Mouse (Mus musculus): ENCODE results near the gene Calhm2.
"Not testable (repeated sequence)": the region's sequence is repeated elsewhere in the genome, so short reads cannot be mapped to it uniquely, and the experiment has no call there.

The Calhm2 gene

GRCm38 (mm10) chr19:47151332-47152061, 13.4 kb upstream of the Calhm2 start:
- DNase-seq (ENCODE audit: low spot score) = no peak

- no peak for DNase-seq (ENCODE audit: low spot score)
Observed at GRCm38 (mm10) chr19:47149854-47150253, 11.8 kb upstream of the Calhm2 start.

GRCm38 (mm10) chr19:47148267-47148847, 10.3 kb upstream of the Calhm2 start:
- DNase-seq (ENCODE audit: low spot score) = no peak

DNA sequence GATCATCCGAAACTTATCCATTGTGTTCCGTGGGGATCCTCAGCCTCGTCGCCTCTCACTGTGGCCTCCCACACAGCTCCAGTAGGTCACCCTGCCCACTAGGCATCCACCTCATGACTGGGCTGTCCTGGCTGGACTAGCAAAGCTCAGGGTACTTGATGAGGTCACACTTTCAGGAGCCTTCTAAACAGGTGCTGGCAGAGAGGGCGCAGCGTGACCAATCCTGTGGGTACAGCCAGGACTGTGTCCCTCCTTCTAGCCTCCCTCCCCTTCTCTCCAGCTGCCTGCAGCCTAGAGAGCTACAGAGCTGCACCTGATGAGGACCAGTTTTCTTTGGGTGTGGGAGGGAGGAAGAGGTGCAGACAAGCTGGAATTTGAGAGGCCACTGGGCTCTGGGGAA, 6.1 kb upstream of the Calhm2 start, which contains the start of gene Calhm1:
Gene Calhm1, minus strand, starts transcription at position 101 of the 400 bp plus-strand sequence.
- DNase-seq (ENCODE audit: low spot score) = no peak

DNA sequence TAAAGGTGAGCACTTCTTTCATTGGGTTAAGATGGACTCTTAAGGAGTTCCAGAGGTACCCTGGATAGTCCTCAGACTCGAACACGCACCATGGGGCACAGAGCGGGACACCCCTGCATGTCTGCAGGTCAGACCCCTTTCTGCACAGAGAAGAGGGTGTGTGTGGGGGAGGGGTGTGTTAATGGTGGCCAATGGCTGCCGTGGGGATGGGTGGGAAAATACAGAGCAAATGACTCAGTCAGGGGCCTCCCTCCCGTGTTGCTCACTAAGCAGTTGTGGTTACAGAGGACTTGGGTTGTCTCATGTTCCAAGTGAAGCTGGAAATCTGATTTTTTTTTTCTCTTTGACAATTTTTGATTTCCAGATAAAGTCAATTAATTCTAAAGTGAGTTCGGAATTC, 4.3 kb upstream of the Calhm2 start:
- no peak for DNase-seq (ENCODE audit: low spot score)

DNA sequence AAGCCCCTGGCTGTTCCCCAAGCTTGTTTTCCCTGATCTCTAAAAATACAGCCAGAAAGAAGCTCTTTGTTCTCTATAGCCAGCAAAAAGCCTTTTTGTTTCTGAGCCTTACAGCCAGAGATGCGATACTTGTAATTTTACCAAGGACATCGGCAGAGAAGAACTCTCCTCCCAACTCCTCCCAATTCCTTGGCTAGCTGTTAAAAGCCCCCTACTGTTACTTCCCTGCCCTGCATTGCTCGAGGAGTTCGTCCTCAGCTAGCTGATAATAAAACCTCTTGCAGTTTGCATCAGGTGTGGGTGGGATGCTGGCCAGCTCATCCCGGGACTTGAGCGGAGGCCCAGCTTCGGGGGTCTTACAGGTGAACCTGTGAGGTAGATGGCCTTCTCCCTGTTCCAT, 1.5 kb upstream of the Calhm2 start:
- DNase-seq (ENCODE audit: low spot score) = not testable (repeated sequence)

DNA sequence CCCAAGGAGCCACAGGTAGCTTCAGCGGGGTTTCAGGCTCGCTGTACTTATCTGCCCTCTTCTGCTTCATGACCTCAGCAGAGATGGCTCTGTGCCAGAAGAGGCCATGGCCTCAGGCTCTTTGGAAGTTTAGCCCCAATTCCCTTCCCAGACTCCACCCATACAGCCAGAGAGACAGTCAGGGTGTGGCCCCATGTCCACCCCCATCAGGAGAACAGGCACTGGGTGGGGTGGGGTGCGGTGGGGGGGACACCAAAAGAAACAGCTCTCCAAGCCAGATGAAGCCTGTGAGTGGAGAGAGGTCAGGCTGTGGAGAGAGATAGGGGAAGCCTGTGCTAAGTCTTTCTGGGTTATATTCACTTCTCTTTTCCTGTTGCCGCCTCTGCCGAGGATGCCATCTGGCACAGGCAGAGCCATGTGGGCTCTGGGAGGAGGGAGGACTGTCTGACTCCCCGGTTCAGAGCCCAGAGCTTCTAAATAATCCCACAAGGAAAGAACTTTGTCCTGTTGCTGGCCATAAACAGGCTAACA, 978 bp downstream of the Calhm2 start:
- DNase-seq (ENCODE audit: low spot score) = no peak

DNA sequence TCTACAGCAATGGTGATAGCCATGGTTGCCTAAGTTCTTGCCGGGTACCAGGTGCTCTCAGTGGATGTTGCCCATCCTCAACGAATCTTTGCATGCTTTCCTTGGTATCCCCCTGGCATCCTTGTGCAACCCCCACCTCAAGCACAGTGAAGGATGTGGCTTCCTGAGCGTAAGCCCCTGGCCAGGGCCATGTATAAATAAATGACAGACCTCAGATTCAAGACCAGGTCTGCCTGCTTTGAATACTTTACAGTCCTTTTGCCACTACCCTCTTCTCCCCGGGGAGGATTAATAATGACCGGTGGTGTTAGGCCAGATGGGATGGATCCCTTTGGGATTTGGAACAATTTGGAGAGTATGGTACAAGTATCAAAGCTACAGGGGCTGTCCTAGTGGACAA, 1.9 kb downstream of the Calhm2 start:
- DNase-seq (ENCODE audit: low spot score) = no peak

DNA sequence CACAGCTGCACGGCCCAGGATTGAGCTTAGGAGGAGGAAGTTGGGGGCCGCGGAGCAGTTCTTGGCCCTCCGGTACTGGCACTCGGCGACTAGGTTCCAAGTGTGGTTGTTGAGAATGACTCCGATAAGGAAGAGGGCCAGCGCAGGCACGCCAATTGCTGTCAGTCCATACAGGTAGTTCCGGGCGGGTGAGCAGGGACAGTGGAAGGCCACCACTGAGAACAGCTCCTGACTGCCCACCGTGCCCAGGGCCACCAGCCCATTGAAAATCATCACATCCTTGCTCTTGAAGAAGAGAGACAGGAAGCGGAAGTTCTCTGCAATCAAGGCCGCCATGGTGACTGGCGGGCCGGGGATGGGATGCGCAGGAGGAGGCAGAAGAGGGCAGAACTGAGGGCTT, 2.5 kb downstream of the Calhm2 start:
- DNase-seq (ENCODE audit: low spot score) = no peak

GRCm38 (mm10) chr19:47133161-47133560, 4.9 kb downstream of the Calhm2 start:
- no peak for DNase-seq (ENCODE audit: low spot score)

DNA sequence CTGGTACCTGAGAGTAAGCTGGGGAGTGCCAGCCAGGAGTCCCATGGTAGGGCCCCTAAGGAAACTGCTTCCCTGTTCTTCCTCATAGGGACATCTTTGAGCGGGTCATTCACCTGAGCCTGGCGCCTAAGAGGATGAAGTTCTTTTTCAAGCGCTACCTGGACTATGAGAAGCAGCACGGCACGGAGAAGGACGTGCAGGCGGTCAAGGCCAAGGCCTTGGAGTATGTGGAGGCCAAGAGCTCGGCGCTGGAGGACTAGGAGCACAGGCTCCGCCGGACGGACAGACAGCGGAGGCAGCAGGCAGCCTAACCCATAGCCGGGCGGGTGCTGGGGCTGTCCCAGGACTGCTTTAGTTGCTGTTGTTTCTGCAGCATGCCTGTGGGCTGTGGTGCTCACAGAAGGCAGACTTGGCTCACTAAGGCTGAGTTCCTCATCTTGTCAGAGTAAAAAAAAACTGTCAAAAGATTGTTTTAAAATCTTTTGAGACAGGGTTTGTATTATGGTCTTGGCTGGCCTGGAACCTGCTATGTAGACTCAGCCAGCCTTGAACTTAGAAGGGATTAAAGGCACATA, 7.5 kb downstream of the Calhm2 start:
- DNase-seq (ENCODE audit: low spot score) = no peak

DNA sequence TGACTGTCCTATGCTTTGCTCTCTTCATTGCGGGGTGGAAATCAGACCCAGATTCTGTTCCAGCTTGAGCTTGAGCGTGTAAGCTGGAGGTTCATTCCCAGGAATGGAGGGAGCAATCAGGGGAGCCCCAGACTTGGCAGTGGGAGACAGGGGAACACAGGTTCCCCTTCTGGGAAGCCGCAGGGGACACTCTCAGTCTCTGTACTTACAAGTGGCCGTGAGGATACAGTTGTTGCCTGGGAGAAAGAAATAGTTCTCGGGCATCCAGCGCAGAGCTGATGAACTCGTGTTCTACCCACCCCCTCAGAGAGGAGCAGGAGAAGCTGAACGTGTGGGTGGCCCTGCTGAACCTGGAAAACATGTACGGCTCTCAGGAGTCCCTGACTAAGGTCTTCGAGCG, 9.3 kb downstream of the Calhm2 start:
- no peak for DNase-seq (ENCODE audit: low spot score)

- DNase-seq (ENCODE audit: low spot score) = no peak
Observed at GRCm38 (mm10) chr19:47128164-47128563, 9.9 kb downstream of the Calhm2 start.

- no peak for DNase-seq (ENCODE audit: low spot score)
Observed at GRCm38 (mm10) chr19:47122802-47123201, 15.3 kb downstream of the Calhm2 start.

DNA sequence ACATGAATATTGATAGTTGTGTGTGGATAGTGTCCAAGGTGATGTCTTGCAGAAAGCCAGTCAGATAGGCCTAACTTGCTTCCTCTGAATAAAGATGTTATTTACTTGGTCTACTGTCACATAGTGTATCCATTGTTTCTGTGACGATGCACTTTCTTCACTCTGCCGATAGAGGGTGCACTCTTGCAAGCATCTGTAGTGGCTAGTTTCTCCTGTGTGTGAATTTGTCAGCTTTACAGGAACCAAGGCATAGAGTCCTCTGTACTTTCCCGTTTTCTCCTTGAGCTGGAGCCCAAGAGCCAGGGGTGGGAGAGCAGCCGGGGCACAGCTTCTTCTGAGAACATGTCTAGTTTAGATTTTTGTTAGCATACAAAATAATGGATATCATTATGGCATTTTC, 17.0 kb downstream of the Calhm2 start:
- DNase-seq (ENCODE audit: low spot score) = no peak

DNA sequence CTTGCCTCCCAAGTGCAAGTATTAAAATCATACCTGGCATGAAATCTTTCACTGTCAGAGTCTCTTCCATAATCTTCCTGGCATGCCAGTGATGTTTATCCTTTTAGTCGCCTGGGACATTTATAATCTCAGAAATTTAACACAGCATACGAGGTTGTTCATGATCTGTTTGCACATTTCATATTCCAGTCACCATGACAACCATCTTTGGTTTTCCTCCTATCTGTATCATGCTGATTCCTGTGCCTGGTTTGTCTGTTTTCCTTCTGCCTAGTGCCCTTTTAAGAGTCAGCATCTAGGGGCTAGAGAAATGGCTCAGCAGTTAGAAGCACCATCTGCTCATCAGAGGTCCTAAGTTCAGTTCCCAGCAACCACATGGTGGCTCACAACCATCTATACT, 19.5 kb downstream of the Calhm2 start:
- DNase-seq (ENCODE audit: low spot score) = no peak

DNA sequence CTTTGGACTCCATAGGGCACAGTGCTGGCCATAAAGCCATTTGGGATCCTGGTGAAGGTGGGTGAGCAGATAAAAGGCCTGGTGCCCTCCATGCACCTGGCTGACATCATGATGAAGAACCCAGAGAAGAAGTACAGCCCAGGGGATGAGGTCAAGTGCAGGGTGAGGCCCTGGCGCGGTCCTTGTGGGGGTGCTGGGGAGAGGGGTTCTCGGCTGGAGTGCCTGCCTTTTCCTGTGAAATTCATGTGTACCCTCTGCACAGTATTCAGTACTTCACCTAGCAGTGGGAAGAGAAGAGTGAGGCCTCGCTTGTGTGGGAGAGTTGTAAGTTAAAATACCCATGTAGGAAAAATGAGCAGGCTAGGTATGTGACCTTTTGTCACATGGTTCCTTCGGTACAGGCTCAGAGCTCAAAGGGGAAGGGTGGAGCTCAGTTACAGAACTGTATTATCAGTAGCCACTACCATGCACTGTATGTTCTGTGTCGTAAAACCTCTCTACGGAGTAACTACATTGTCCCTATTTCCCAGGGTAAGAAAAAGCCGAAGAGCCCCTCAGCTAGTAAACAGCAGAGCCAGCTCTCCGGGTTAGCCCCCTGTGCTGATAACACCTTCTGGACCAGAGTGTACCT, 33.3 kb downstream of the Calhm2 start:
- DNase-seq (ENCODE audit: low spot score) = no peak

DNA sequence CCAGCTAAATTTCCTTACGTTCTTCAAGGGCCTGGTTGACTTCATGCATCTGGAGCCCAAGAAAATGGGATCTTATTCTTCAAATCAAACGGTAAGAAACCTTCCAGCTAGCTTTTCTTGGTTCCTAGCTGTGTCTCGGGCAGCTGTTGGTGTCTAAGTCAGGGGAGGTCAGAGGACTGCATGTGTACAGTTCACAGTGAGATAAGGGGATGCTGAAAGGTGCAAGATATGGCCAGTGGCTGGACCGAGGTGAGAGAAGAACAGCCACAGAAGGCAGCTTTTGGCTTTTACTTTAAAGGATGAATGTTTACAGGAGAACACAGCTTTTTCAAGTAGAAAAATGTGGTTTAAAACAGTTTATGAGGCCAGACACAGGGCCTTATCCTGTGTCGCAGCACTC, 37.0 kb downstream of the Calhm2 start:
- DNase-seq (ENCODE audit: low spot score) = no peak

DNA sequence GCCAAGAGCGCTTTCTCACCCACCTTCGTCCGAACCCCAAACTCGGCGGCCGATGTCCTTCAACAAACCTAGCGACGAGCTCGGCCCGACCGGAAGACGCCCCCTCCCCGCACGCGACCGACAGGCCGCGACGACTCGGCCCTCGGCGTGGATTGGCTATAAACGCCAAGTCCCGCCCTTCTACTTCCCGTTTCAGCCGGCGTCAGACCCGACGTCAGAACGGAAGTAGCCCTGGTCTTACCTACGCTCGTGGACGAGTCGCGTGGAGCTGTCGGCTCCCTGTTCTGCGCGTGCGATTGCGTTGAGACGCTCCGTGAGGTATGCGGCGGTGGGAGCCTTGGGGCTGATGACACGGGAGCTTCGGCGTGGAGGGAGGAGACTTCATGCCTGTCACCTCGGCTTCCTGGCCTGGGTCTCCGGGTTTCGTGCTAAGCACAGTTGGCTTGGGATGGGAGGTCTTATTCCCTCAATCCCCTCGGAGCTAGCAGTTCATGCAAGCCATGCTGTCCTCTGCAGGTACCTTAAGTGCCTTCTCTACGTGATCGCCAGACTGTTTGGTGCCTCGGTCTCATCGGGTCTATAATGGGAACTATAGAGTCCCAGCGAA, 47.4 kb downstream of the Calhm2 start, which contains the start of the genes Usmg5 and Pdcd11:
Gene Usmg5, minus strand, starts transcription at position 98 of the 607 bp plus-strand sequence.
Gene Pdcd11, plus strand, starts transcription at position 219 of the 607 bp plus-strand sequence.
- peak; percentile 81 for DNase-seq (ENCODE audit: low spot score)

GRCm38 (mm10) chr19:47089718-47090525, 48.2 kb downstream of the Calhm2 start:
- DNase-seq (ENCODE audit: low spot score) = no peak

GRCm38 (mm10) chr19:47088226-47088625, 49.9 kb downstream of the Calhm2 start:
- no peak for DNase-seq (ENCODE audit: low spot score)

Data from layer of hippocampus, adult 9-10 months (tissue).